Mouse (Mus musculus) hindbrain, embryonic 10.5 days (tissue): ENCODE results near the gene Tbc1d24. TPM values are rescaled to one million over a fixed set of nuclear protein-coding genes. Genes with fewer than 3 reads are reported as not detected.
A peak's percentile ranks its signal among the peaks of the same experiment; 100 is the strongest.

Source experiments
- DNase-seq: peaks from one replicate; pipeline ENCODE4 v3.0.0-alpha.2; 2017; ENCODE audit warnings: low spot score
- H3K27ac ChIP-seq: fragments of 300-500 bp; sonication (generic); 2 replicates; pipeline ENCODE4 v1.5.1; 2016; ENCODE audit warnings: mild to moderate bottlenecking, moderate library complexity
- H3K27me3 ChIP-seq: fragments of 300-500 bp; sonication (generic); 2 replicates; pipeline ENCODE4 v1.6.1; 2016; ENCODE audit warnings: mild to moderate bottlenecking; ENCODE audit not compliant: poor library complexity, insufficient read depth, severe bottlenecking
- H3K36me3 ChIP-seq: fragments of 300-500 bp; sonication (generic); 2 replicates; pipeline ENCODE4 v1.6.1; 2016; ENCODE audit warnings: mild to moderate bottlenecking, moderate library complexity
- H3K4me1 ChIP-seq: fragments of 300-500 bp; sonication (generic); replicated peaks from 2 replicates; pipeline ENCODE4 v1.6.1; 2016; ENCODE audit warnings: mild to moderate bottlenecking
- H3K4me3 ChIP-seq: fragments of 300-500 bp; sonication (generic); 2 replicates; pipeline ENCODE4 v1.5.1; 2016; ENCODE audit warnings: mild to moderate bottlenecking, moderate library complexity
- H3K9me3 ChIP-seq: fragments of 300-500 bp; sonication (generic); 2 replicates; pipeline ENCODE4 v1.6.1; 2016; ENCODE audit warnings: mild to moderate bottlenecking, moderate library complexity
- WGBS: fragments of 180-500 bp; shearing (Covaris S2); methylation state at CpG from one replicate; pipeline ENCODE4 v1.1.7; 2016; 5-methylcytosine and 5-hydroxymethylcytosine counted together
- polyA plus RNA-seq: library from polyadenylated mRNA; unstranded; fragments of >200 nt; fragmentation: Nextera tagmentation; extraction: Ambion mirVana; gene quantifications from 2 replicates; pipeline ENCODE4 v1.2.1, GENCODE M21; 2016

Tbc1d24 gene
- polyA plus RNA-seq, 1 experiment from 2014 or later: 6.0 TPM

DNA sequence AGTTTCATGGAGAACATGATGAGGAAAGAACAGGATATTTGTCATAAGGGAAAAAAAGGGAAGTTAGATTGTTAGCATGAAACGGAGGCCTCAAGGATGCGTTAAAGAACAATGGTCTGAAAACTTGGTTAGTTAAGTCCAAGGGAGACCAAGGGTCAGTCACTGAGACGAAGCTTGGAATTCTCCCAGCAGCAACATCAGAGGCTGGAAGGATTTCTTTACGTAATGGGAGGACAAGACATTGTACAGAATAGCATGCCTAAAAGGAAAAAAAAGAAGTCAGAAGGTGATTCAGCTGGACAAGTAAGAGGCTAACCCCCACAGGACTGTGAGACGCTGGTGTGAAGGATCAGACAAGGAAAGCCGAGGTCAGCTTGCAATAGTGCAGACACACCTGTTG, 38.2 kb downstream of the Tbc1d24 start:
- Histone ChIP-seq H3K4me3 (peak overlapping the region; percentile 96; the same call in 1 of the 2 replicates), H3K4me1 (peaks cover 39% of the 10 kb centered on the region), H3K36me3 (peaks cover 33% of the 10 kb centered on the region), H3K27me3 (no peaks in the 10 kb centered on the region), H3K9me3 (no peaks in the 10 kb centered on the region), H3K27ac (no peak overlapping the region)
- DNase-seq: no peak
- 92% methylated on average over 6 of the region's 6 CpGs for WGBS

DNA sequence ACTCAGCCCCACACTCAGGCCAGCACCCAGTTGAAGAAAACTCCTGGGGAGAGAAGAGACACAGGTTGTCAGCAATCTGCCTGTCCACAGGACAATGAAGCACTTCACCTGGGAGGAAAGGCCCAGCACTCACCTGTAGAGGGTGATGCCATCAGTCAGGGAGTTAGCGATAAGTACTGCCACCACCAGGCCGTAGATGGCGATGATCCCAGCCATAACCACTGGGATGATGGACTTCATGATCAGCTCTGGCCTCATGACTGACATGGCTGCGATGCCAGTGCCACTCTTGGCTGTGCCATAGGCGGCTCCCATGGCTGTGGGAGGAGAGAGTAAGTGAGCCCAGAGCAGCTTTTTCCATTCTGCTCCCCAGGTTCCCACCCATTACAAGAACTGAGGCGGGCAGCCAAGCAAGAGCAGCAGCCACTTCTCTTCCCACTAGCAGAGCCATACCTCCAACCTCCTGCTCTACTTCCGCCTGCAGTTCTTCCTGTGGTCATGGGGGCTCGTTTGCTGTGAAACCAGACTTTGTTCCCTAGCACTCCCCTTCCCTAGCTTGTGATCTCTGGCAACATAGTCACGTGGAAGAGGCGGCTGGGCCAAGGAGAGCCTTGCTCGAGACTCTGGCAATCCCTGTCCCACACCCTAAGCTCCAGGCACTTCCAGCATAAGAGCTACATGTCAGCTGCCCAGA, 40.6 kb downstream of the Tbc1d24 start:
- Histone ChIP-seq H3K36me3 (peaks cover 33% of the 10 kb centered on the region), H3K4me1 (peaks cover 33% of the 10 kb centered on the region), H3K27me3 (no peaks in the 10 kb centered on the region), H3K4me3 (peak overlapping the region; percentile 7; the same call in 1 of the 2 replicates), H3K27ac (no peak overlapping the region), H3K9me3 (no peaks in the 10 kb centered on the region)
- DNase-seq: no peak
- WGBS: 83% methylated on average over 11 of the region's 11 CpGs

DNA sequence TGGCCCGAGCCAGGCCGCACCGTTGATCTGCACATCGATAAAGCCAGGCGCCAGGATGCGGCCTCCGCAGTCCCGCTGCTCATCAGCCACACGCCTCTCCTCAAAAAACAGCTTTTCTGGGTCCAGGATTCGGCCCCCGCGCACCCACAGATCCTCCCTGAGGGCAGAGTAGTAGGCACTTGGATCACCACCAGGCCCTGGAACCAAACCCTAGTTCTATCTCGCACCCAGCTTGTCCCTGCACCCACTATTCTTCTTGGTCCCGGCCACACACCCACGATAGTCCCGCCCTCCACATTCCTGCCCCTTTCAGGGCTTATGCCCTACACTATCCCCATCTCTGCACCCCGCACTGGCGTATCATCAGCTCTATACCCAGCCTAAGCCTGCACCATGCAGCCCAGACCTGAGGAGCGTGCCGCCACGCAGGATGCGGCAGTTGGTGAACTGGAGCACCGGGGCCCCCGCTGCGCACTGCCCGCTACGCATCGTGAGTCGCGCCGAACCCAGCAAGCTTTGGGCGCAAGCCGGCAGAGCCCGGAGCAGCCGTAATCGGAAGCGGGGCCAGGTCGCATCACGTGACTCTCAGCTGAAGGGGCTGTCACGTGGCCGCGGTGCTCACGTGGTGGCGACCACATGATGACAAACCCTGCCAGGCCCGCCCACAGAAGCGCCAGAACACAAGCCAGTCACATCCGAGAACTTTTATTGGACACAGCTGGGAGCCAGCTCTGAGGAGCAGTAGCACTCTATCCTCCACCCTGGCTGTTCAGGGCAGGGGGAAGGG, 42.0 kb downstream of the Tbc1d24 start, which contains the start of gene Amdhd2:
Amdhd2 (minus strand) TSS at position 591 of the 787 bp plus-strand sequence.
- Histone ChIP-seq H3K36me3 (peaks cover 34% of the 10 kb centered on the region), H3K27me3 (no peaks in the 10 kb centered on the region), H3K4me1 (peaks cover 31% of the 10 kb centered on the region), H3K9me3 (no peaks in the 10 kb centered on the region), H3K27ac (peak within 1 kb of the TSS; percentile 90), H3K4me3 (peak within 1 kb of the TSS; percentile 92)
- 2% methylated on average over 47 of the region's 47 CpGs for whole genome bisulfite sequencing
- peak; percentile 98 for DNase-seq

DNA sequence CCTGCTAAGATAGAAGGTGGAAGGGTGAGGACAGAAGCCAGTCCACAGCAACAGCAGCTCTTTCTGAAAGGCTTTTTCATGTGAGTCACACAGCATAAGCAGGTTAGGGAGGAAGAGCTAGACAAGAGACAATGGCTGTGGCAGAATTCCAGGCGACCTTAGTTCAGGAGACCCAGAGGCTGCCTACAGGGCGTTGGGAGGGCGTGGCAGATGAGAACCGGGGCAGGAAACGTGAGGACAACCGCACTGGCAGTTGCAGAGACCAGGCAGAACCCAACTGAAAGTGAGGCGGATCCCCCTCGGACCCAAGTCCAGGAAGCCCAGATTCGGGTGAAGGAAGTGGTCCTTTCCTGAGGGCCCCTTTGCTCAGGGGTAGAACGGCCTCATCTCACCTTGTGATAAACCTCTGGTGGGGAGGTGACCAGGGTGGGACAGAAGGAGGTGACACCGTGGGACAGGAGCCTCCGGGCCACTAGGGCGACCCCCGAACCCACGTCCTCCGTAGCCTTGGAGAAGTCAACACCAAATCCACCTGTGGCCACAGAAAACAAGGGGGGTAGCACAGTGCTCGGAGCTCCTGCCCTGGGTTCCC, 42.7 kb downstream of the Tbc1d24 start:
- H3K4me1 ChIP-seq: peaks cover 24% of the 10 kb centered on the region
- WGBS: 28% methylated on average over 17 of the region's 17 CpGs
- H3K27ac ChIP-seq: peak overlapping the region; percentile 90
- DNase-seq: no peak
- no peaks in the 10 kb centered on the region for H3K27me3 ChIP-seq
- peaks cover 38% of the 10 kb centered on the region for H3K36me3 ChIP-seq
- H3K4me3 ChIP-seq: peak overlapping the region; percentile 92
- H3K9me3 ChIP-seq: no peaks in the 10 kb centered on the region

DNA sequence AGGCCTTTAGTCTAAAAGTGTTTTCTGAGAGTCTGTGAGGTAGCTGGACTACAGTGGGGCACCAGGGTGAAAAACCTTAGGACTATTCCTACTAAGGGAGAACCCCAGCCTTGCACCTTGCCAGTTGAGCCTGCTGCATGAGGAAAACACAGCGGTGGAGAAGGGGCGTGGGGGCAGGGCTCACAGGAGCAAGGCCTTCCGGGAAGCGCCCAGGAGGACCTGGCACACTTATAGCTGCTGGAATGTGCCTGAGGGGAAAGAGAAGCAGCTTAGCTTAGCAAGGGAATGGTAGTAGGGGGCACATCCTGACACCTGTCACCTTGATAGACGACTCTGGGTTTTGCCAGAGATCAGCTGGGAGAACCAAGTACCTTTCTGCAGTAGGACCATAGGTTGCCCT, 43.9 kb downstream of the Tbc1d24 start:
- 85% methylated on average over 5 of the region's 5 CpGs for WGBS
- Histone ChIP-seq H3K9me3 (no peaks in the 10 kb centered on the region), H3K4me1 (peaks cover 16% of the 10 kb centered on the region), H3K36me3 (peaks cover 37% of the 10 kb centered on the region), H3K27ac (no peak overlapping the region), H3K4me3 (0 out of 2 replicates have a peak overlapping the region, but pooled peaks have one; percentile 2), H3K27me3 (no peaks in the 10 kb centered on the region)
- DNase-seq: no peak

DNA sequence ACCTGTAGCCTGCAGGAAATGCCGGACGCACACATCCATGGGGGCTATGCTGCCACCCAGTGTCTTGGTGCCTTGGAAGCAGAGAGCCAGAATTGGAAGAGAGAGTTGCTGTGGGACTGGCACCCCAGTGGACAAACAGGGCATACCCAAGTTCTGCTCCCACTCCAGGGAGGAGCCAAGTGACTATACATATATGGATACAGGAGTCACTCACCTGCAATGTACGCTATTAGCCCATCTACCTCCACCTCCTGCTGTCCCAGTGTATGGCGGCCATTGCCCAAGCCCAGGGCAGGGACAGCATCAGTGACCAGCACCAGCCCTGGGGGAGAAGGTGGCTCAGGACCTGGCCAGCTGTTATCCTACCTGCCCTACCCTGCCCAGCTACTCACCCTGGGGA, 47.8 kb downstream of the Tbc1d24 start:
- DNase-seq: no peak
- WGBS: 86% methylated on average over 4 of the region's 4 CpGs
- Histone ChIP-seq H3K36me3 (peaks cover 32% of the 10 kb centered on the region), H3K27ac (no peak overlapping the region), H3K9me3 (no peaks in the 10 kb centered on the region), H3K4me1 (peaks cover 6% of the 10 kb centered on the region), H3K4me3 (no peak overlapping the region), H3K27me3 (no peaks in the 10 kb centered on the region)

DNA sequence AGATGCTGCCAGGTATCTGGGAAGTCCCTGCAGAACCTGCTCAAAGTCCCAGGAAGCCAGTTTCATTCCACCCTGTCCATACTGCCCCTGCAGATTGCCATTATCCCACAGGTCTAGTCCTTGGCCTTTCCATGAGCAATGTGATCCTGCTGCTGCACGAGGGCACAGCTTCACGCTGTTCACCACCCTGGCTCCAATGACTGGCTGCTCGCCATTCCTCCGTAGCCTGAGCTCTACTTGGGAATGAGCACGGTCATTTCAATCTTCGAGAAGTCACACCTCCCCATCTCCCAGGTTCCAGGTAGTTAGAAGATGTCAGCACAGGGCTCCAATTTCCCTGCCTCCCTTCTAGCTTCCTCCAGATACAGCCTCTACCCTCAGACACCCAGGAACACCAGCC, 48.2 kb downstream of the Tbc1d24 start:
- Histone ChIP-seq H3K9me3 (no peaks in the 10 kb centered on the region), H3K27ac (no peak overlapping the region), H3K4me1 (peaks cover 6% of the 10 kb centered on the region), H3K36me3 (peaks cover 32% of the 10 kb centered on the region), H3K4me3 (no peak overlapping the region), H3K27me3 (no peaks in the 10 kb centered on the region)
- no peak for DNase-seq
- WGBS: 92% methylated on average over 6 of the region's 6 CpGs

DNA sequence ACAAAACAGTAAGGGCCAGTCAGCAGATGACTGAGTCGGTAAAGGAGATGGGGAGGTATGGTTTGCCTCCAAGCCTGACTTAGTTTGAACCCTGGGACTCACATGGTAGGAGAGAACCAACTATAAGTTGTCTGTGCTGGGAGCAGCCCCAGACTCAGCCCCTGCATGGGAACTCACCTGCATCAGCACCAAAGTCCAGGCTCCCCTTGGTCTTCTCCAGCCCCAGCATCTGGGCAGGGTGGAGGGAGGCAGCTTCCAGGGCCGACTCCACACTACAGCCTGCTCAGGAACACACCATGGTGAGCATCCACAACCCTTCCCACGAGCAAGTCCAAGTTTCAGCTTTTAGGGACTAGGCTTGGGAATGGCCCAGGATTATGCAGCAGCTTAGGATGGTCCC, 49.0 kb downstream of the Tbc1d24 start:
- Histone ChIP-seq H3K4me1 (peaks cover 12% of the 10 kb centered on the region), H3K27me3 (no peaks in the 10 kb centered on the region), H3K4me3 (no peak overlapping the region), H3K9me3 (no peaks in the 10 kb centered on the region), H3K27ac (no peak overlapping the region), H3K36me3 (peaks cover 32% of the 10 kb centered on the region)
- 83% methylated on average over 3 of the region's 3 CpGs for WGBS
- no peak for DNase-seq

DNA sequence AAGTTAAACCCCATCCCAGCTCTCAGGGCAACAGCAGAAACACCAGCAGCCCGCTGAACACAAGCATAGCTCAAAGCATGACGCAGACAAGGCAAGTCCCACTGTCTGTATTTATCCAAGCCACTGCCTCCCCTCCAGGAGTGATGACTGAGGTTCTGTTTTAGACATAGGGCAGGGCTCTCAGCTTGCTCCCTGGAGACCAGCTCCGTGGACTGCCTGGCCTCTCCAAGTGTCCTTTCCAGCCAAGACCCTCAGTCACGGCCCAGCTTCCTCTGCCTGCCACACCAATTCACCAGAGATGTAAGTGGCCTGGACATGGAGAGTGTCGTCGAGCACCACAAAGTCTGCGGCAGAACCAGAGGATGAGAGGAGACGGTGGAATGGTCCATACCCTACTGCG, 49.6 kb downstream of the Tbc1d24 start:
- DNase-seq: no peak

DNA sequence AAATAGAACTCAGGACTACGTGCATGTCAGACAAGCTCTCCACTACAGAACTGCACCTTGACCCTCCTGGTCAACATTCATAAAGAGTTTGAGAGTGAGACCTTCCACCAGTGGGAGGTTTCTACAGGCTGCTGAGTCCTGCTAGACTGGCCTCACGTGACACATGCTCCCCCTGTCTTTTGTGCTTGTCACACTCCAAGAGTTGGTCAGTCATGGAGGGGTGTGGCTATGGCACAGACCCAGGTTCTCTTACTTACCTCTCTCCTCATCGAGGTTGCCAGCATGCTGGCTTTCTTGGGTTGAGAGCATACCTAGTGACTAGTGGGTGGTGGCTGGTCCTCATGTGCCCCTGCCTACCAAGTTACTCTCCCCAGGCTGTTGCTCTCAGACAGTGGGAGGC, 50.9 kb downstream of the Tbc1d24 start:
- 72% methylated on average over 3 of the region's 3 CpGs for WGBS
- Histone ChIP-seq H3K36me3 (peaks cover 32% of the 10 kb centered on the region), H3K9me3 (no peaks in the 10 kb centered on the region), H3K27me3 (no peaks in the 10 kb centered on the region), H3K4me1 (peaks cover 12% of the 10 kb centered on the region), H3K27ac (no peak overlapping the region), H3K4me3 (no peak overlapping the region)
- DNase-seq: no peak

More for the DNA sequence above, 49.6 kb downstream of the Tbc1d24 start:
- Histone ChIP-seq H3K36me3 (peaks cover 32% of the 10 kb centered on the region), H3K9me3 (no peaks in the 10 kb centered on the region), H3K27me3 (no peaks in the 10 kb centered on the region), H3K4me1 (peaks cover 12% of the 10 kb centered on the region), H3K4me3 (no peak overlapping the region), H3K27ac (no peak overlapping the region)
- WGBS: 91% methylated on average over 9 of the region's 9 CpGs

DNA sequence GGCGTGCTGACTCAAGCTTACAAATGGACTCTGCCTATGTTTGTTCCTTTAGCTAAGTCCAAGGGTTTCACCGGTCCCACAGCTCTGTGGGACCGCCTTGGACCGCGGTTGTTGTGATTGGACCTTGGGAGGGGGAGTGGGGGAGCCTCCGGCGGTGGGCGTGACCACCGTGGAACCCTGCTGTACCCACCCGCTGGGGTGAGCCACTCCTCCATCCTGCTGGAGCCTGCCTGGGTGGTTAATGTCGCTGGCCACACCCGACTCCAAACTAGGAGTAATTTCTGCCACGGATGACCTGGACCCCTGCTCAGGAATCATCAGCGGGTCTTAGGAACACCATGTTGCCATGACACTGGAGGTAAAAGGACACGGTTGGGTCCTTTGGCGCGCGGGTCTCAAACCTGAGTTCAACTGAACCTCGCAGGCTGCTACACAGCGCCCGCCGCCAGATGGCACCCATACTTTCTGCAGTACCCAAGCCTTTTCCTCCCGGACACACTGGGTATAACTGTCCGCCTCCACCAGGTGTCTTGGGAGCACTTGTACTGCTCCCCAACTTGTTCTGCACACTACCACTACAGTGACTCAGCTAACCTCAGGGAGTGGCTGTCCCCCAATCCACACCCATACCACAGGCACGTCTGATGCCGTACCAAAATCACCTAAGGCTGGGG, 53.3 kb downstream of the Tbc1d24 start:
- 1% methylated on average over 26 of the region's 26 CpGs for WGBS
- Histone ChIP-seq H3K9me3 (no peaks in the 10 kb centered on the region), H3K27ac (peak overlapping the region; percentile 9; the same call in 1 of the 2 replicates), H3K36me3 (peaks cover 17% of the 10 kb centered on the region), H3K4me3 (peak overlapping the region; percentile 48), H3K4me1 (peaks cover 12% of the 10 kb centered on the region), H3K27me3 (no peaks in the 10 kb centered on the region)
- DNase-seq: peak; percentile 79

DNA sequence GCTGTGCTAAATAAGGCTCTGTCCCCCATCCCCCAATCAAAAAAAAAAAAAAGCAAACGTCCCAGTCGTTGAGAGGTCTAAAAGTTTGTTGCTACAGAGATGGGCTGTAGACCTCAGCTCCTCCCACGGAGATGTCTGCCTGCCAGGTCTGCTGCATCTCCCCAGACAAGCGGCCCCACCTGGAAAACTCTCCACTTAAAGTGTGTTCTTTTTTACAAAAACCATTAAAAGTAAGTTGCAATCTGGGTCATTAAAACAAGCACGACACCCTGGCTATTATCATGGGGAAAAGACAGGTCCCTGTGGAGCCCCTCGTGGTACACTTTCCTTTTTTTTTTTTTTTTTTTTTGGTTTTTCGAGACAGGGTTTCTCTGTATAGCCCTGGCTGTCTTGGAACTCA, 54.0 kb downstream of the Tbc1d24 start:
- no peak for DNase-seq
- Histone ChIP-seq H3K27ac (no peak overlapping the region), H3K9me3 (no peaks in the 10 kb centered on the region), H3K4me1 (peaks cover 12% of the 10 kb centered on the region), H3K27me3 (no peaks in the 10 kb centered on the region), H3K4me3 (peak overlapping the region; percentile 48), H3K36me3 (peaks cover 11% of the 10 kb centered on the region; the same call in 1 of the 2 replicates)
- 18% methylated on average over 7 of the region's 7 CpGs for WGBS
